Mouse (Mus musculus) CD8-positive naive resting alpha-beta T cell, adult 2 months (primary cell): ENCODE results near the gene Palld.

Source experiments
- DNase-seq, 2 experiments: peaks; one replicate each; pipeline ENCODE4 v3.0.0; 2022; ENCODE audit warnings: low read depth in 2 of 2, low spot score in 2 of 2

Gene Palld

DNA sequence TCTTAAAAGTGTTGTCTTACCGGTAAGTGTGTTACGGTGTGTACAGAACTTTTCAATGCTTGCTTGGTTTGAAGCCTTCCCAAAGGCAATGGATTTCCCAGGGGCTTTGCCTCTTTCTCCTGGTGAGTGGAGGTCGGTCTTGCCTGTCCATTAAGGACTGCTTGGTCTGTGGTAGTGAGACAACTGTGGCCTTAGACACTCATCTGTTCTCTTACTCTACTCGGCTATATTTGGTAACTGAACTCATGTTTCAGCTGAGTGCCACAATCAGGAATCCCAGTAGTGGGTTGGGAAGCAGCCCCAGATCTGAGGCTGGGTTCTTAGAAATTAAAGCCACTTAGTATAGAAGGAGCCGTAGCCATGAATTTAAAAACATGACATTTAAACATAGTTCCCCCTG is at the start of gene Palld:
TSS of gene Palld (minus strand) at position 170 of the 400 bp plus-strand sequence.
- DNase-seq: no peak

DNA sequence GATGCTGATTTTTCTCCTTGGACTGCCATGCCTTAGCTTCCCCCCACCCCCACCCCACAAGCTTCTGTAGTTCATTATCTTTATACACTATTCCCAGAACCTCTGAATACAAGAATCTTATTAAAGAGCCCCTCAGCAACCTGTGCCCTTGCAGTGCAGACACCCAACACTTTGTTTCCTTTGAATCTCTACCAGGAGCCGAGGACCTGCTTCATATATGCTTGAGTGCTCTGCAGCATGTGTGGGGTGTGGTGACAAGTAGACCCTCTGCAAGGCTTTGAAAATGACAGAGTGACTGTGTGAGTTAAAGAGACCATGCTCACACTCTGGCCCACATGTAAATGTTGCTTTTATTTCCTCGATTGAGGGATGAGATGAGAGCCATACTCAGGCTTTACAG is 35.1 kb upstream of the Palld start:
- DNase-seq: no peak

DNA sequence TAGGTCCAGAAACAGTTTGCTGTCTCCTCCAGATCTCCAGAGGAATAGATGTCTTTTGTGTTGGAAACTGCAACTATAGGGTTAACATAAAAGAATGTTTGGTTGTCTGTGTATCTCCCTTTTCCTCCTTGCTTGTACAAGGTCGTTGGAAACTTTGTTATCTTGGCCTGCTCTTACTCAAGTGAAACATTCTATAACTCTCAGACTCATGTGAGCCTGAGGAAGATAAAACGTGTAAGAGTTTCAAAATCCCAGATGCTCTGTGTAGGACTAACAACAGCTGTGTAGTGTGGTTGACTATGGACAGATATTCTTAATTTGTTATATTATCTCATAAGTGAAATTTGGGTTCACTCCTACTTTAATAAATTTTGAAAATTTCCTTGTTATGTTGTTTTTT is 30.8 kb upstream of the Palld start:
- no peak for DNase-seq

DNA sequence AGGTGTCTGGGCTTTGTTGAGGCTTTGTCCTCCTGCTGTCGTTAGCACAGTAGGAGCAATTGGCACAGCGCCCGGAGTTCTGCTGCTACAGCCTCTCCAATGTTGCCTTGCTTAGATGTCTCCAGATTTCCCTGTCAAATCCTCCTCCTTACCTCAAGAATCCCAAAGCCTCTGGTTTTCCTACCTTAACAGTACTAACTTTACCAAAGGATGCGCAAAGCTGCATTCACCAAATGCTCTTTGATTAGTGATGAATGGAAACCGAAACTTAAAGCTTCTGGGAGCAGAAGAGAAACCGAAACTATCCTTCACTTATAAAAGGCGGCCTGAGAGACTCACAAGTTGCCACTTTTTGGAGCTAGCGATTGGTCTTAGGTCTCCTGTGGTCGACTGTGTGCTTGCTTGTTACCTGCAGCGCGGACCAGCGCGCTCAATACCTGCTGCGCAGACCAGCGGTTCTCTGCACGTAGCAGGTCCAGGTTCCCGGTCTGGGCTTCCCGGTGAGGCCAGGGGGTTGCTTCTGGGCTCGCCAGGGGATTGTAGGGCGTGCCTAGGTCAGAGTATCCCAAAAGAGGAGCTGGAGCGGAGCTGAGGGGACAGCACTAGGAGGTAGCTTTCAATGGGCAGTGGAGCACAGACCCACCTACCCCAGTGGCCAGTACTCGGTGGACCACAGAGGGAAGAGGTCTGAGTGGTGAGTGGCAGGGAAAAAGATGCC is 25.4 kb upstream of the Palld start, which contains the start of gene Ddx60:
TSS of gene Ddx60 (plus strand) at position 311 of the 718 bp plus-strand sequence.
- DNase-seq: peak; percentile 40 to 53

DNA sequence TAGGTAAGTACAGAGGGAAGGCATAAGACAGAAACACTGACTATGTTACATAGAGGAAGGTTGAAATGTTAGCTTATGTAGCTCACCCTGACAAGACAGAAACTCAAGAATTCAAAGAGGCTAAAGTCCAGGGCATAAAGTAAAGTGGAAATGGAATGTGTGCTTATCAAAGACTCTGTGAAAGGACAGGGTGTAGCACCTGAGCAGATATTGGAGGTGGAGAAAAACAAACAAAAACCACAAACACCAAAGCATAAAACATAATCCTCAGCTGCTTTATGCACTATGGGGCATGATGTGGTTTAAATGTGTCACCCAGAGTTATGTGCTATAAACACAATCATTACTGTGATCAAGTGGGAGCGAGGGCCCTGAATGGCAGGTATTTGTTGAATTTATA is 22.0 kb upstream of the Palld start:
- DNase-seq: no peak

DNA sequence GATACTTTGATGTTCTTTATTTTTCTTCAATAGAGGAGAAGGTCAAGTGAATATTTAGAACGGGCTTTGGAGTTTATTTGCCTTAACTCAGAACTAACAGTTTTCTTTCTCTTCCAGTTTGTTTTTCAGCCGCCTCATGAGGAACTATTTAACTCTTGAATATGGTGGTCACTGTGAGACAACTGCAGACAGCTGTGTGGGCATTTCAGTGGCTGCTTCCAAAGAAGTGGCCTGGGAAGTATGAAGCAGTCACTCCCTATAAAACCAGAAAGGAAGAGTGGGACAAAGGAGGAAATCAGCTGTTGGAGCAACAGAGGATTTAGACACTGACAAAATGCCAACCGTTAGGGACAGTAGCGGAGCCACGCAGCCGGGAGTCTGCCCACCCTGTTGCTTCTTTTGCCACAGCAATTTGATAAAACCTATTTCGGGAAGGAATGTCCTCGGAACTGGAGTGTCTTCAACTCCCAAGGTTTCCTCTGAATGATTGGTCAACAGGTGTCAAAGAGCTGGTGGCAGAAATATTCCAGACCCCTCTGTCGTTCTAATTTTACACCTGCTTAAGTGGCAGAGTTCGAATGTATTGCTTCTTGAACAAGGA is 19.1 kb upstream of the Palld start:
- DNase-seq: no peak

DNA sequence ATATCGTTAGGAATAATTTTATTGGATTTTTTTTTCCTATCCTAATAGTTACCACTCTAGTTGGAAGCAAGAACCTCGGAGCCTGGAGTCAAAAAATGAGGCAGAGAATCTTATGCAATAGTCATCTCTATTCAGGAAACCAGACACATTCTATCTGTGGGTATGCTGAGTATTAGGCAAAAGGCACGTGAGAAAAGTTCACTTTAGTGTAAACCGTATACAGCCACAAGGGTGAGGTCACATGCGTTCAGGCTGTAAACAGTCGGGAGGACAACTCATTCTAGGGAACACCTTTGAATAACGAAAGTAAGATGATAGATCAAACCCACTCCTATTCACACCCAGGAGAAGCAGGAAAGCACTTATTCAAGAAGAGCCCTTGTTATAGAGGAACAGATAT is 17.9 kb upstream of the Palld start:
- no peak for DNase-seq

DNA sequence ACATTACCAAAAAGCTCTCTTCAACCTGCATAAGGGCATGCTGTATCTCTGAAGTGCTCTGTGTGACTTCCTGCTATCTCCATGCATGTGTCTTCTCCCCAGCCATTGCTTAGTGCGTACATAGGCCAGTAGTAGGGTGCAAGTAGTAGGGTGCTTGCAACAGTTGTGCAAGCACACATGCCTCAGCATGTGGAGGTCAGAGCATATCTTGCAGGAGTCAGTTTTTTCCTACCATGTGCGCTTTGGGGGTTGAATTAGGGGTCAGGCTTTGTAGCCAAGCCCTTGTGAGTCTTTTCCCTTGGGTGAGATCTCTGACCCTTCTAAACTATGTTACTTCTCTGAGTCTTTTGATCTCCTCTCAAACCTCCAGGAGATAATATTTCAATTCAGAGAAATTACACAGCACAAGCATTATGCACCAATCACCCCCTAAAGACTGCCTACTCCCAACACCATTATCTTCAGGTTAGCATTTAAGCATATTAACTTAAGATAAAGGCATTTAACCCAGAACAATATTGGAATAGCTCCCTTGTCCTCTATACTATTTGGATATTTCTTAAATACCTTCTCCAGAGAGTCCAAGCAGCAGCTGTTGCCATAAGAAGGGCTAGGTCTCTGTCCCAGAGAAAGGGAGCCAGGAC is 16.8 kb upstream of the Palld start:
- no peak for DNase-seq

DNA sequence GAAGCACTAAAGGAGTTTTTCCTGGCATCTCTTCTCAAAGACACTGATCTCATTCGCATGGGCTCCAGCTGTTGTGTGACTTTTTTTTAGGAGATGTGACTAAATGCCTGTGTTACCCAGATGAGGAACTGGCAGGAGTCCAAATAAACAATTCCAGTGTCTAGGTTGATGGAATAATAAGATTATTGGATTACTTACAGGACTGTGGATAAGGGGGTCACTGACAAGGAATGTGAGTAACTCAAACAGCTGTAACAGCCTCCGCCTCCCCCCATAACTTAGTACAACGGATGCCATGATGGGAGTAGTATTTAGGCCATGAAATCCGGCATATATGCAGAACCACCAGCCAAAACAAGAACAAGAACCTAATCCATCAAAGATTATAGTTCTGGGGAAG is 14.8 kb upstream of the Palld start:
- DNase-seq: no peak

DNA sequence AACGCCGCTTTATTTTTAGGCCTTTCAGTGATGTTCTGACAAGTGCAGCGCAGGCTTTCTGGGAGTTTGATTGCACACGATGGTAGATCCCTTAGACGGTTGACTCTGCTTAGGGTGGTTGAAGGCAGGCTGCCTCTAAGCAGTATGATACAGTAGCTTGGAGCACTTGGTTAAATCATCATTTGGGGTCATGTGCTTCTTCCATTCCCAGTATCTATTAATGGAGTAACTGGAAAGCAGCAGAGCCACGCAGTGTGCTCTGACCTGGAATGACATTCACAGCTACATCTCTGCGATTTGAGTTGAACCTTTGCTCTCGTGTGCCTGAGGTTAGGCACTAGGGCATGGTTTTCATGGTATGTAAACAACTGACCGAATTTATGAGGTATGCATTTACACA is 11.5 kb upstream of the Palld start:
- DNase-seq: no peak

DNA sequence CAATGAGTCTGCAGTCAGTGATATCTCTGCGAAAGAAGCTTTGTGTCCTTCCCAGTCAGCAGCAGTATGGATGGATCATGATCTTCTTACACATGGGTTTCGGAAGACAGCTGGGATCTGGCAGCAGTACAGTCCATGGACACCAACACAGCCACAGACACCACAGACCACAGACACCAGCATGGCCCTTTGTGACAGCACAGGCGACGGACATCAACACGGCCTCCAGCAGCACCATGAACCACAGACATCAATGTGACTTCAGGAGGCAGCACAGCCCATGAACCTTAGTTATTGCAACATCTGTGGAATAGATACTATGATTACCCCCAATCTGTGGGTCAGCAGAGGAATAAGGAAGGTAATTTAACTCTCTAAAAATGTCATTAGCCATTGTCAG is 10.3 kb upstream of the Palld start:
- no peak for DNase-seq

DNA sequence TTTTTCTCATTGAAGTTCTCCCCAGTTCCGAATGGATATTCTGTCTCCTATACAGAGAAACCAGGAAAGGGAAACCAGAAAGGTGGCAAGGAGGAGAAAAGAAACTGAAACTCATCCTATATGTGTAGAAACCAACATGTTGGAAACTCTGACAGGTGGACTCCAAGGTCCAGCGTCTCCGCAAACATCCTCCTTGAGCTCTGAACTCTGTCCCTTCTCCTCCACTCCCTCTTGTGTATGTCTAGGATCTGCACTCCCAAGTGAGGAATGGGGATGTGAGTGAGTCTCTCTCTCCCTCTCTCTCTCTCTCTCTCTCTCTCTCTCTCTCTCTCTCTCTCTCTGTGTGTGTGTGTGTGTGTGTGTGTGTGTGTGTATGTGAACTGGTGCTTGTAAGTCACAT is 6.8 kb upstream of the Palld start:
- DNase-seq: no peak

DNA sequence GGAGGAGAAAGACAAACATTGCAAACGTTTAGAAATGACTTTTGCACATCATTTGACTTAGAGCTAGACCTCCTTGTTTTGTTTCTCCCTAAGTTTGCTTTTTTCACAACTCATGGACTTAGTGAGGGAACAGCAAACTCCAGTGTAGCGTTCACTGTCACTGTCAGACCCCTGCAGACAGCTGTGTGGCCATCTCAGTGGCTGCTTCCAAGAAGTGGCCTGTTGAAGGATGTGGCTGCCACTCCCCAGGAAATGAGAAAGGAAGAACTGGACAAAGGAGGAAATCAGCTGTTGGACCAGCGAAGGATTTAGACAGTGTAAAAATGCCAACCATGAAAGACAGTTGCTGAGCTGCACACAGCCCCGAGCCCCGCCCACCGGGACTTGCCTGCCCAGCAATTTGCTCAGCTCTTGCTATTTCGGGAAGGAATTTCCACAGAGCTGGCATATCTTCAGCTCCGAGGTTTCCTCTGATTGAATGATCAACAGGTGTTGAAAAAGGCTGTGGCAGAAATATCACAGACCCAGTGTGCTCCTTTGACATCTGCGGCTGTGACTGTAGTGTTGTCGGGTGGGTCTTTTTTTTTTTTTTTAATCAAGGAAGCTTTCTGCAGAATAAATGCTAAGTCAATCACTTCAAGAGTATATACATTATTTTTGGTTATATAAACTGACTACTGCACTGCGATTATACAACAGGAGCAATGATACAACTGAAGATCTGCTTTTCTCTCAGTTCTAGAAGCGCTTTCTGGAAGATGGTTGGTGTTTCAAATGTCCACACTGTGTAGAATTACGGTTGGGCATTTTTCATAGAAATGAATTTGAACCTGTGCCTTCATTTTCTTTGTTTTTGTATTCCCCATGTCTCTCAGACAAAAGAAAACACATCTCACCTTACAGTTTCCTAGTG is 6.1 kb upstream of the Palld start:
- no peak for DNase-seq

DNA sequence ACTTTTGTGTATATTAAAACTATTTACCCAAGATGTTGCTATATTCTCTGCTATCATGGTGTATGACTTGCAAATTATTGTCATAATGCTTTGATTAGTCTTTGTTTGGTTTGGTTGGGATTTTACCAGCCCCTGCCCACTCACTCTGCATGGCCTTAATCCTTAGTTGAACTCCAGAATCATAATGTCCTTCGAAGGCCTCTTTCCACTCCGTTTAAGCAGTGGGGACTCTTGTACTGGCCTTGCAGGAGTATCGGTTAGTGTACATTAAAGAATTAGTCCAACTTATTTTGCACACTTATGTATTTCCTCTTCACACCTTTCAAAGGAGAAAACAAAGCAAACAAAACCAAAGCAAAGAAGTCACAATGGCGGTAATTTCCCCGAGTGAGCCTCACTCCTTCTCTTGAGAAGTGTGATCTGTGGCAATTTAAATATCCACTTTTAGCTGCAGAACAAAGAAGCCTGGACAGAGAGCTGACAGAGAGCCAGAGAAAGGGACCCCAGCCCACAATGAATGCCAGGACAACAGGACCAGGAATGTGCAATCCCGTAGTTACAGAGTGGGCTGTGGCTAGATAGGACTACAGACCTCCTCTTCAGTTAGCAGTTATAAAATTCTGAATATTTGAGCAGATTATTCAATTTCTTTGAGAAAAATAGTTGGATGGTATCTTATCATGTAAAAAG is 1.3 kb downstream of the Palld start:
- no peak for DNase-seq

DNA sequence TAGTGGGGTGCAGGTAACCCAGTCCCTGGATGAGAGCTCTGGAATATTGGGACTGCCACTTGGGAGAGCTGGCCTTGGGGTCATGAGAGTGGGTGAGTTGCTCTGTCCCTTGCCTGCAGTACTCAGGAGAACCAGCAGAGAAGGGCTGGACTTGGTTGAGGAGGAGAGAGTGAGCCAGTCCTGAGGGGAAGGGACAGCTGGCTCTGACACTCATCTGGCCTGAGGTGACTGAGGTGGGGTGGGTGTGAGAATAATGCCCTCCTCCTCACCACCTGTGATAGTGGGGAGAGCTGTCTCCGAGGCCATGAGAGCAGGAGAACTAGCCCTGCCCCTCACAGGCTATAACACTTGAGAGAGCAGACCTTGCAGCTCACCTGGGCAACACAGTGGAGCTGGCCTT is 5.1 kb downstream of the Palld start:
- no peak for DNase-seq

DNA sequence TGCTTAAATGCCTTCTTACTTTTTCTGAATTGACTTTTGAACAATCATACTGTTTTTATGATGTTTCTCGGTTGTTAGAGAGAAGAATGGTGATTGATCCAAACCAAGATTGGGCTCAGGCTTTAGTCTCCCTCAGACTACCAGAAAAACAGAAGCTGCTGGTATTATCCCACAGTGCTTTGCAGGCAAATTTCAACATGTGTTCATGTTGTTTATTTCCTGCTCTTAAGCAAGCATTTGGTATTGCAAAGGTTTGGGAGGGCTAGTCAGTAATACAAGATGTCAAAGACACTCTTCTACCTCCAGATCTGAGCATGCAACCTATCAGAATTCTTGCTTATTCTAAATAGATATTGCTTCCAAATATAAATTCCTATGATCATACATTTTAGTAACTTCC is 5.7 kb downstream of the Palld start:
- DNase-seq: no peak

DNA sequence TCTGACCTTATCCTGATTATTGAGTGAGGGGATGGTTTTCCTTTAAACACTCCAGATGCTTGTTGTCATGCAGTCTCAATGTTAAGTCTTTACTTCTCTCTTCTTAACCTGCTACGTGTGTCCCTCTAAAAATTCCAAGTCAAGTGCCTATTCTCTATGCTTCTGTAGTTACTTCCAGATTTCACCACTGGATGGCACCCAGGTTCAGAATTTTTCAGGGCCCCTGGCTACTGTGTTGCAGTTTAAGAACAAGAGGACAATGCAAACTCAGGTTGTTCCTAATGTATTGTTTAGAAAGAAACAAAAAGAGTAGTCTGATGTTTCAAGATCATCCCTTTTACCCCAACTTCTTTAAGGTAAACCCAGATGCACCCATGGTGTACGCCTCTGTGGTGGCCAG is 8.4 kb downstream of the Palld start:
- DNase-seq: no peak

DNA sequence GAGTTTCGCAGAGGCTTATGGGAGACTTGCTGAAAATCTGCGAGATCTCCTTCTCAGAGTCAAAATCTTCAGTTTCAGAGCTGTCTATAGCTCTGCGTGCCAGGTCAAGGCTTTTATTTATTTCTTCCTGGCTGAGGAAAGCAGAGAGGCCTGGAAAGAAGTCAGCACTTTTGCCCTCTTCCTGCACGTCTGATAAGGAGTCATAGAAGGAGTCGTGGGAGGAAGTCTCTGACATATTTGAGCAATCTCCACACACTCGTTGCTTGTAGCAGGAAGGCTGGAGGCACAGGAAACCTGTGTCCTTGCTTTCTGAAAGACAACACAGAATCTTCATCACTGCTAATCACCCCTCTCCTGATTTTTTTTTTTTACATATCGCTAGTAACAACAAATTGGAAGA is 24.9 kb downstream of the Palld start:
- no peak for DNase-seq

DNA sequence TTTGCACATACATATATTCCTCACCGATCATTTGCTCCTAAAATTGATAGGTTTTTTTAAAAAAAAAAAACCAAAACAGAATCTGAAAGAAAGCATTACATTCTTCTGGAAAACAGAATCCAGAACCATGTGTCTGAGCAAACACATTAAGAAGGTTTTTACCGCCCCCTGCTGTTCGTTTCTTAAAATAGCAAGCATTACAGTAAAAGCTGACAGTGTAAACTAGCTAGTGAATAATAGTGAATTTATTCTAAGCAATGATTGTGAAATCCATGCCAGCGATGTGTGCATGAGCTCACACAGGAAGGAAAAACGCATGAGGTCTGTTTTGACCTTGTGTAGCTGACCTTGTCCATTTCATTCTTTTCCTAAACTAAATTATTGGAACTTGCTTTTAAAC is 27.2 kb downstream of the Palld start:
- peak; percentile 4 to 19 for DNase-seq

DNA sequence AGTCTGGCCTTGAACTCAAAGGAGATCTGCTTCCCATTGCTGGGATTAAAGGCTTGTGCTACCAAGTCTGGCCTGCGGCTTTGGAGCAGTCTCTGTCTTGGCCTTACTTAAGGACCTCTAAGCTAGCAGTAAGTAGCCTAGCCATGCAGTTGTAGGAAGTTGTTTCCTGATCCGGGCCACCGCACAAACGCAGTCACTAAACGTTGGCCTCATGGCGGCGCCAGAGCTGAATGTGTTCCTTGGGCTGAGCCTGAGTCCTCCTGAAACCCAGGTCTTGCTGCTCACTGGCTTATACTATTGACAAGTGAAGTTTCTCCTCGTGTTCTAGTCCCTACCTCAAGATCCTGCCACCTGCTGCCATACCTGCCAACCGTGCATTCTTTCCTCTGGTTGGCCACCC is 28.5 kb downstream of the Palld start:
- DNase-seq: no peak

DNA sequence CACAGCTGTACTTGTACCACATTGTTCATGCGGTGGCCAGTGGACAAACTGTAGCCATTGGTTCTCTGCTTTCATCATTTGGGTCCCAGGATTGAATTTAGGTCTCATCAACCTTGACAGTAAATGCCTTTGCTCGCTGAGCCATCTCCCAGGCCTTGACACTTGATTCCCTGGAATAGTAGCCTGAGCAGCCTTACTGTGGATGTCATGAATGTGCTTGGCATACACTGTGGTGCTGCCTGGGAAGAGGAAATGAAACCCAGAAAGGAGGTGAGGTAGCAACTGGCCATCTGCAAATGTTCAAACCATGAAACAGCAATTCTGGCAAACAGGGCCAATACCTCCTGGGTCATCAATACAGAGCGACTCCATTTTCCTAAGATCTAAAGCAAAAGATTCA is 34.0 kb downstream of the Palld start:
- no peak for DNase-seq
